Mouse (Mus musculus) thymus, adult 2 months (tissue): ENCODE data around the gene Pnmal1.

Experiments
- CTCF ChIP-seq: fragments of 200-500 bp; IDR thresholded peaks from 2 replicates; pipeline ENCODE4 v1.5.1; 2012; ENCODE audit warnings: mild to moderate bottlenecking, control low read depth, low read length, moderate library complexity, borderline replicate concordance; ENCODE audit not compliant: control insufficient read depth, poor library complexity, insufficient read depth; ENCODE audit errors: extremely low read depth
- POLR2A ChIP-seq: fragments of 200-500 bp; IDR thresholded peaks from 2 replicates; pipeline ENCODE4 v1.6.1; 2012; ENCODE audit warnings: mild to moderate bottlenecking, low read length, control low read depth, moderate library complexity; ENCODE audit not compliant: control insufficient read depth, poor library complexity, insufficient read depth; ENCODE audit errors: extremely low read depth

DNA sequence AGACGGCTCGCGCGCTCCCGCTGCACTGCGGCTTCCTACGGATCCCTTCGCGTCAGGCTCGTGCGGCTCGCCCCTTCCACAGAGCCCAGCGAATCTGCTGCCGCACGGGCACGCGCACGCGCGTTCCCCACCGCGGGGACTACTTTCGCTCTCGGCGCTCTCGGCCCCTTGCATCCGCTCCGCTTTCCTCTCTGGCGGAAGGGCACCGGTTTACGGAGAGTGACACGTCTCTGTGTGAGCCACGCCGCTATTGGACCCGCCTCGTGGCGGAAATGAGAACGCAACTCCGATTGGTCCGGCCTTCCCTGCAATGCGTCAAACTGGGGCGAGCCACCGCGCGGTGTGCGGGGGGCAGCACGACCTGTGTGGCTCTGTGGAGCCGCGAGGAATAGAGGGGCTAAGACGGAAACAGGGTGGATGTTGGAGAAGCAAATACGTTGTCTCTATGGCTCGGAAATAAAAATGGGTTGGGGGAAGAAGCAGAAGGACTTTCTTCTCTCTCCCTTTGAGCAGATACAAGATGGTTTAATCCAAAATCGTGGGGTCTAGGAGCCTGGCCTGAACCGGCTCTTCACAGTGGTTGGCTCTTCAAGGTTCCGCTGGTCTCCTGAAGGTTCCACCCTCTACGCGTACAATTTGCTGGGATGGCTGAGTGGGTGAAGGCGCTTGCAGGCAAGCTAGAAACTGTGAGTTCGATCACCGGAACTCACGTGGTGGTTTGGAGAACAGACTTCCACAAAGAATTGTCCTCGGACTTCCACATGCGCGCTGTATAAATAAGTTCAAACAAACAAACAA is 35.2 kb upstream of the Pnmal1 start, which contains the start of gene Calm3:
- TF ChIP-seq POLR2A (peak; percentile 49), CTCF (peak; percentile 54; the same call in 1 of the 2 replicates)
